In the genomic region with DNA sequence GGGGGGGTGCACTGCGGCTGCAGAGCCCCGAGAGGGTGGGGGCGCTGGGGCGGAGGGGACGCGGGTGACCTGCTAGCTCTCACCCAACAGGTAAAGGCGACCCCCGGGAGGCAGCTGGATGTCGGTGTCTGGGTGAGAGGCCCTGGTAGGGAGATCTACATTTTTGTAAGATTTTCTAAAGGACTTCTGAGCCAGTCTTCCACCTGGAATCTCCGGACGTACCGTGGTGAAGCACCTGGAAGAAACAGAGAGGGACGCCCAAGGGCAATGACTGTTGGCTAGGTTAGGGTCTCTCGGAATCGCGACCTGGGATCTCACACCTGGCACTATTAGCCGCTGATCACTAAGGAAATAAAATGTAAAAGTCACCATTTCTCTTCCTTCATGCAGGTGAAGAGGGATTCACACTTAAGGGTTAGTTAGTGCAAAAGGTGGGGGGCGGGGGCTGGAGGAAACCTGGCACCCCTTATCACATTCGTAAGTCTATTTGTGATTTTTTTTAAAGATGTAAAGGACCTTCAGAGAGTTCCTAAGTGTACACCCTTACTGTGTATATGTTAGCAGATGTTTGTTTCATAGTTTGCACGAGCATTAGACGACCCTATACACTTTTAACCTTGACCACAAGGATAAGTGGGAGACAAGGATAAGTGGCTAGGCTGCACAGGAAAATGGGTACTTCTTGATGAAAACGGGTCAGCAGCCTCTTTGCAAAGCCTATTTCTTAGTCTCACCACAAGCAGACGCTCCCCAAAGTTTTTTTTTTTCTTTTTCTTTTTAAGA, we compare ENCODE assay signal across 9 mouse cellular contexts. TPM values are rescaled to one million over a fixed set of nuclear protein-coding genes. Genes with fewer than 3 reads are reported as not detected.
DNase-seq lines count a peak whose midpoint lies in the region; ATAC-seq and TF ChIP-seq lines count a peak whose summit lies in the region.
"Had no signal": no experiment of that assay in that cellular context is flagged by ENCODE, and none has a peak within 500 bp of the region (broad histone marks: within the 10 kb centered on the region; RNA-seq: fewer than 3 reads in every experiment).

No protein-coding gene starts in this region.

- no peaks in the 10 kb centered on the region for H3K36me3 ChIP-seq in liver, adult 2 months (ENCODE audit: control insufficient read depth, insufficient read depth, low read length)
- peaks cover 26% of the 10 kb centered on the region for H3K36me3 ChIP-seq in forebrain, embryonic 10.5 days (replicated peaks)
- H3K36me3 ChIP-seq in intestine, embryonic 15.5 days: no peaks in the 10 kb centered on the region
- H3K36me3 ChIP-seq in neural tube, embryonic 12.5 days: peaks cover 13% of the 10 kb centered on the region

- peak overlapping the region; percentile 73; the same call in 1 of the 2 replicates for H3K4me3 ChIP-seq in liver, adult 2 months (ENCODE audit: insufficient read depth, low read depth, low read length)
- peak overlapping the region; percentile 80 for H3K4me3 ChIP-seq in forebrain, embryonic 10.5 days
- H3K4me3 ChIP-seq in intestine, embryonic 15.5 days (replicated peaks): peak overlapping the region; percentile 65
- H3K4me3 ChIP-seq in neural tube, embryonic 12.5 days: peak overlapping the region; percentile 79

- peaks cover 28% of the 10 kb centered on the region for H3K4me1 ChIP-seq in liver, adult 2 months (ENCODE audit: control insufficient read depth, insufficient read depth, low read length)
- H3K4me1 ChIP-seq in forebrain, embryonic 10.5 days: peaks cover 63% of the 10 kb centered on the region
- peaks cover 30% of the 10 kb centered on the region for H3K4me1 ChIP-seq in intestine, embryonic 15.5 days (replicated peaks)
- H3K4me1 ChIP-seq in neural tube, embryonic 12.5 days: peaks cover 39% of the 10 kb centered on the region

- H3K79me2 ChIP-seq in liver, adult 2 months (ENCODE audit: control insufficient read depth, insufficient read depth, low read length): peaks cover 29% of the 10 kb centered on the region

- DNase-seq in liver, adult 2 months (ENCODE audit: extremely low read depth, low read depth, low spot score): no peak
- no peak for DNase-seq in liver
- no peak for DNase-seq in forebrain, embryonic 10.5 days (ENCODE audit: extremely low spot score, low spot score)
- DNase-seq in layer of hippocampus, adult 9-11 months: no peak
- no peak for DNase-seq in urinary bladder, postnatal 4 days (ENCODE audit: low spot score in 2 of 2)

- 1% methylated on average over 23 of the region's 23 CpGs for WGBS in liver, adult 2 months
- 2% methylated on average over 23 of the region's 23 CpGs for WGBS in forebrain, embryonic 10.5 days
- 2% methylated on average over 23 of the region's 23 CpGs for WGBS in intestine, embryonic 15.5 days
- 2% methylated on average over 23 of the region's 23 CpGs for WGBS in neural tube, embryonic 12.5 days

- TF ChIP-seq CTCF in liver, adult 2 months (IDR thresholded peaks at IDR 0.05; ENCODE audit: low read depth, low read length): no peak

- H3K27ac ChIP-seq in liver, adult 2 months (replicated peaks; ENCODE audit: insufficient read depth, low read depth, low read length): no peak overlapping the region
- peak overlapping the region; percentile 97 for H3K27ac ChIP-seq in forebrain, embryonic 10.5 days
- H3K27ac ChIP-seq in intestine, embryonic 15.5 days: peak overlapping the region; percentile 95
- peak overlapping the region; percentile 92; the same call in 1 of the 2 replicates for H3K27ac ChIP-seq in neural tube, embryonic 12.5 days

- no peak for TF ChIP-seq POLR2A in liver, adult 2 months (IDR thresholded peaks at IDR 0.05; ENCODE audit: extremely low read depth, insufficient read depth, low read length)

- peak; percentile 7 for ATAC-seq in intestine, embryonic 15.5 days
- no peak; the same call in 1 of the 2 replicates for ATAC-seq in neural tube, embryonic 12.5 days (ENCODE audit: low FRiP score, low read depth)
- ATAC-seq in granulocyte monocyte progenitor cell, adult 5-6 weeks (replicated peaks; ENCODE audit: poor library complexity, severe bottlenecking): no peak

- H3K9me3 ChIP-seq in forebrain, embryonic 10.5 days: peaks cover 22% of the 10 kb centered on the region
- no peaks in the 10 kb centered on the region for H3K9me3 ChIP-seq in intestine, embryonic 15.5 days
- no peaks in the 10 kb centered on the region for H3K9me3 ChIP-seq in neural tube, embryonic 12.5 days

- H3K4me2 ChIP-seq in intestine, embryonic 15.5 days (replicated peaks): peak overlapping the region; percentile 93
- peak overlapping the region; percentile 90 for H3K4me2 ChIP-seq in neural tube, embryonic 12.5 days (replicated peaks)

- H3K27me3 ChIP-seq in liver, adult 2 months (ENCODE audit: control insufficient read depth, insufficient read depth, low read length): no peaks in the 10 kb centered on the region
- H3K27me3 ChIP-seq in forebrain, embryonic 10.5 days (ENCODE audit: poor library complexity, severe bottlenecking): peaks cover 24% of the 10 kb centered on the region
- H3K27me3 ChIP-seq in intestine, embryonic 15.5 days (replicated peaks): 0 out of 2 replicates have a peak, but pooled peaks cover 8% of the 10 kb centered on the region
- H3K27me3 ChIP-seq in neural tube, embryonic 12.5 days (replicated peaks): no peaks in the 10 kb centered on the region

- peak overlapping the region; percentile 77 for H3K9ac ChIP-seq in liver, adult 2 months (ENCODE audit: low read depth, low read length)
- peak overlapping the region; percentile 68 for H3K9ac ChIP-seq in intestine, embryonic 15.5 days
- H3K9ac ChIP-seq in neural tube, embryonic 12.5 days: peak overlapping the region; percentile 89

RNA-seq across cellular contexts. Expression of gene Irs1, which starts 0.9 kb away (rescaled TPM):
- 7.6 and 13.3 TPM in 2 replicates for total RNA-seq in liver, adult 2 months (2014; rRNA removed)
- 8.2 TPM in 2 replicates for polyA plus RNA-seq in liver, adult 2 months (2012; rRNA removed)
- polyA plus RNA-seq in forebrain, embryonic 10.5 days (2016; fragmentation: Nextera tagmentation; extraction: Ambion mirVana): 11.3 and 11.8 TPM in 2 replicates
- polyA plus RNA-seq in intestine, embryonic 15.5 days (2015; fragmentation: Nextera tagmentation; extraction: Ambion mirVana): 2.7 and 3.3 TPM in 2 replicates
- 11.8 and 12.6 TPM in 2 replicates for polyA plus RNA-seq in neural tube, embryonic 12.5 days (2016; fragmentation: Nextera tagmentation; extraction: Ambion mirVana)
- not detected in 2 replicates for total RNA-seq in granulocyte monocyte progenitor cell, adult 5-6 weeks (2014; fragmentation: Nextera tagmentation)
- total RNA-seq in granulocyte monocyte progenitor cell, adult 5-6 weeks (2017): not detected in 2 replicates

RNA-seq across cellular contexts. Expression of gene Rhbdd1, which starts 24.1 kb away (rescaled TPM):
- total RNA-seq in liver, adult 2 months (2014; rRNA removed): 10.9 and 12.1 TPM in 2 replicates
- polyA plus RNA-seq in liver, adult 2 months (2012; rRNA removed): 10.9 and 11.4 TPM in 2 replicates
- 10.2 and 10.6 TPM in 2 replicates for polyA plus RNA-seq in forebrain, embryonic 10.5 days (2016; fragmentation: Nextera tagmentation; extraction: Ambion mirVana)
- 9.8 and 10.2 TPM in 2 replicates for polyA plus RNA-seq in intestine, embryonic 15.5 days (2015; fragmentation: Nextera tagmentation; extraction: Ambion mirVana)
- polyA plus RNA-seq in neural tube, embryonic 12.5 days (2016; fragmentation: Nextera tagmentation; extraction: Ambion mirVana): 8.7 and 9.5 TPM in 2 replicates
- total RNA-seq in granulocyte monocyte progenitor cell, adult 5-6 weeks (2014; fragmentation: Nextera tagmentation): 12.1 and 17.7 TPM in 2 replicates
- 16.7 and 17.3 TPM in 2 replicates for total RNA-seq in granulocyte monocyte progenitor cell, adult 5-6 weeks (2017)

RNA-seq across cellular contexts. Expression of gene Gm9747, which starts 59.2 kb away (rescaled TPM):
- not detected in 2 replicates for total RNA-seq in liver, adult 2 months (2014; rRNA removed)
- polyA plus RNA-seq in liver, adult 2 months (2012; rRNA removed): 0.05 TPM in 1 of 2 replicates, not detected in the other
- 31.1 and 31.3 TPM in 2 replicates for polyA plus RNA-seq in forebrain, embryonic 10.5 days (2016; fragmentation: Nextera tagmentation; extraction: Ambion mirVana)
- polyA plus RNA-seq in intestine, embryonic 15.5 days (2015; fragmentation: Nextera tagmentation; extraction: Ambion mirVana): 8.6 and 9.2 TPM in 2 replicates
- polyA plus RNA-seq in neural tube, embryonic 12.5 days (2016; fragmentation: Nextera tagmentation; extraction: Ambion mirVana): 30.7 and 31.0 TPM in 2 replicates
- total RNA-seq in granulocyte monocyte progenitor cell, adult 5-6 weeks (2014; fragmentation: Nextera tagmentation): not detected in 2 replicates
- total RNA-seq in granulocyte monocyte progenitor cell, adult 5-6 weeks (2017): not detected in 2 replicates
- total RNA-seq: gastrocnemius, postnatal 4 days had no signal
